Mouse (Mus musculus) heart, postnatal 25 days (tissue): Measurements from ENCODE around the gene Znrf4. TPM values are rescaled to one million over a fixed set of nuclear protein-coding genes. Genes with fewer than 3 reads are reported as not detected.

Source experiments
- DNase-seq: peaks from one replicate; pipeline ENCODE4 v3.0.0; 2022; ENCODE audit warnings: low spot score
- intact Hi-C: fragments of 180-260 bp; cut with DNase I; formaldehyde crosslinking; loops from one replicate; pipeline ENCODE4 v1.15.1; 2025
- total RNA-seq, 2 experiments: library from RNA; stranded (reverse); gene quantifications; 2 replicates each; pipeline ENCODE4 v1.2.3; 2021

Znrf4 gene
- total RNA-seq, 2 experiments from 2014 or later, result not detected

DNA sequence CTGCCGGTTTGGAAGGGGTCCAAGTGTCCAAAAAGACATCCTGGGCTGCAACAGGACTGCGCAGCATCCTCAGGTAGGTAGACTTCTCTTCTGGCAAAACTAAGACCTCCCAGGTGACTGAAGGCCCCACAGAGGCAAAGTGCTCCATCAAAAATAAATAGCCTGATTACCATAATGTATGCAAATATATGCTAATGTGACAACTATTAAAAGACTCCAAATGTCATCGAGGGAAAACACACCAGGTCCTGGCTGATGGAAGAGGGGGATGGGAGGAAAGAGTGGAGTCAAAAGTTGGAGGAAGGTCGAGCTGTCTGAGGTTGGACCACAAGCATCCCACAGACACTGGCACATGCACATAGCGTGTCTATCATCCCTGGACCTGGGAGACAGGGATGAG, 13.0 kb downstream of the Znrf4 start:
- intact Hi-C loops, result no loop called here
- no peak for DNase-seq

DNA sequence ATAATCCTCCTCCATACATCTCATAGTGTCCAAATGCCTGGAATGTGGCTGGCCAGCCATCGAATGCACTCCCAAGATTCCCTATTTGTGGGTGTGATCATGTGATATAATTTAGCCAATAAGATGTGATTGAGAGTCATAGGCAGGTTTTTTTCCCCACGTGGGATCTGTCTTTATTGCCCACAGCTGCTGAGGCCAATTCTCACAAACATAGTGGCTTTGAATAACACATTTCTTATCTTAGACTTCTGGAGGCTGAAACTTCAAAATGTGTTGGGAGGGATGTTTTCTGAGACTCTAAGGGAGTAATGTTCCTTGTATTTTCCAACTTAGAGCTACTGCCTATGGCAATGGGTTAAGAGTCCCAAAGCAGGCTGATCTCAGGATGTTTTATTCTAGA, 17.8 kb downstream of the Znrf4 start:
- intact Hi-C loops, result loop anchor here (5.0 kb wide), 1 partner anchor 48 kb away; no protein-coding TSS in a partner anchor
- DNase-seq, result no peak

- DNase-seq, result no peak
- intact Hi-C loops, result loop anchor here (5.0 kb wide), 1 partner anchor 48 kb away; no protein-coding TSS in a partner anchor
These were observed 18.4 kb downstream of the Znrf4 start for GRCm38 (mm10) chr17:56493841-56494240.

- intact Hi-C loops, result loop anchor here (5.0 kb wide), 1 partner anchor 52 kb away; no protein-coding TSS in a partner anchor
- no peak for DNase-seq
These were observed 21.6 kb downstream of the Znrf4 start for GRCm38 (mm10) chr17:56490438-56491152.

DNA sequence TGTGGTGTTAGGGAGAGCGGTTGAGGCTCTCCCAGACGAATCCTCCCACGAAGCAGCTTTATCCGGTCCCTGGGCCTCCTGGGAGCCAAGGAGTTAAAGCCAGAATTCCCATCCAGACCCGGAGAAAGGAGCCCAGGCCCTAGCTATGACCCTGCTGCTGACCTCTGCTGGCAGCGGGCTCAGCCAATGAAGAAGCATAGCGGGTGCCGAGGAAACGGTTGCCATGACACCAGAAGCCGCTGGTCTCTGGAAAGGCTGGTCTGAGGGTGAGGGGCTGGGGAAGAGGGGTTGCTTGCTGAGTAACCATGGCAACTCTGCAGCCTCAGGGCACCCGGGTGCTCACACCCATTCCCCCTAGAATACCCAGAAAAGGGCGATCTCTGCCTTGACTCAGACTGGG, 24.2 kb downstream of the Znrf4 start:
- DNase-seq, result no peak
- intact Hi-C loops, result no loop called here

- intact Hi-C loops, result no loop called here
- DNase-seq, result no peak
These were observed 24.8 kb downstream of the Znrf4 start for GRCm38 (mm10) chr17:56487441-56487888.

GRCm38 (mm10) chr17:56485926-56486325, 26.3 kb downstream of the Znrf4 start:
- DNase-seq, result no peak
- intact Hi-C loops, result no loop called here

GRCm38 (mm10) chr17:56485118-56485517, 27.1 kb downstream of the Znrf4 start:
- intact Hi-C loops, result no loop called here
- no peak for DNase-seq

DNA sequence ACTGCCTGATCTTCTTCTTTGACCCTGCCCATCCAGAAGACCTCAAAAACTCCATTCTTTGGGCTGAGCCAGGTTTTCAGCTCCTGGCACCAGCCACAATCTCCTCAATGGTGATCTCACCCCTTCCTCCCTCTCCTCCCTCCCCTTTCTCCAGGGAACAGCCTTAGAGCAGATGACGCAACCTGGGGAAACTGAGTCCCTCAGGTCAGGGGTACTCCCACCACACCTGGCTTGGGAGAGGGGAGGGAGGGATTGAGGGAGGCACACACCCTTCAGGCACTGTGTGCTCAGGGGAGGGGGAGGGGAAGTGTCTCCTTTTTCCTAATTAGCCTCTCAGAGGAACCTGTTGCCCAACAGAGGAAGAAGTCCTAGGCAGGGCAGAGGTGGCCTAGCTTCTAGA, 29.6 kb downstream of the Znrf4 start:
- intact Hi-C loops, result no loop called here

DNA sequence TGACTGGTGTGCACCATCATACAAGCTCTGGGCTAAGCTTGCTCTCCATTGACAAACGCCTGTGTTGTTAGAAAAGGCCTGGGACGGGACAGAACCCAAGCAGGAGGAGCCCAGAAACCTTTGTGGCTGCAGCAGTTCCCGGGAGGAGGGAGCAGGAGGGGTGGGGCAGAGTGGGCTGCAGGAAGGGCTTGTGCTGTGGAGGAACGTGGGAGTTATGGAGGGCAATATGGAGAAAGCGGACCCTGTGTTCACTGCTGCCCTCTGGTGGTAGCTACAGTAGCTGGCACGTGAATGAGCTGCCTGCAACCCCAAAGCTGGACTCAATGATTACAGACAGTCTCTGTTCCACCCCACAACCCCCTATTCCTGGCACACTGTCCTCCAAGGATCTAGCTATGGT, 32.9 kb downstream of the Znrf4 start:
- intact Hi-C loops, result loop anchor here (1.0 kb wide), 2 partner anchors 54 to 122 kb away; no protein-coding TSS in a partner anchor
- DNase-seq, result no peak

More for the DNA sequence above, 29.6 kb downstream of the Znrf4 start:
- DNase-seq, result no peak

DNA sequence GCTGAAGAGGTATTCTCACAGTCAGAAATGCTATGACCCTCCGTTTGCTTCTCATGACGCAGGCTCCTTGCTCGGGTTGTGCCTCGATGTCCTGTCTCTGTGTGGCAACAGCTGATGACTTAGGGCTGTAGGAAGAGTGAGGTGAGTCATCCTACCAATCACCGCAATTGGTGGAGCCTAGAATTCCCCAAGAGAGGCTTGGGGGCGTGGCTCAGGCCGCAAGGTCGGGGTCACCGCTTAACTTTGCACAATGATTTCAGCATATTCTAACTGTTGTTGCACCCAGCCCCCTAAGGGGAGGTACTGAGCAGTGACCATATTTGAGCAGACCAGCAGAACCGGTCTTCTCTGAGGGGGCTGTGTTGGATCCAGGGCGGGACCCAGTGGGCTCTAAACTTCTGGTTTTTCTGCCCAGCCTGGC, 34.0 kb downstream of the Znrf4 start:
- intact Hi-C loops, result no loop called here
- DNase-seq, result no peak

GRCm38 (mm10) chr17:56477191-56477818, 34.9 kb downstream of the Znrf4 start:
- intact Hi-C loops, result no loop called here
- no peak for DNase-seq

DNA sequence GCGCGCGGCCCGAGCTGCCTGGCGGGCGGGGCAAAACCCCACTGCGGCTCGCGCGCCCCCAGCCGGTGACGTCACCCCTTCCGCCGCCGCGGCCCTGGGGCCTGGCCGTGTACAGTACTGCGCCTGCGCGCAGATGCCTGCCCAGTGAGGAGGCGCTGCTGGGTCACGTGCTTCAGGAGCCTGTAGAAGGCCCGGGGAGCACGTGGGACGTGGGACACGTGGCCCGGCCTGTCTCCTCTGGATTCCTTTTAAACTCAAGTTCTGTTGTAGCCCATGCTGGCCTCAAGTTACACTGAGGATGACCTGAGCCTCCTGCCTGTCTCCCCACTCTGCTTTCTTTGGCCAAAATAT, 35.9 kb downstream of the Znrf4 start, which contains the start of gene Ptprs:
Gene Ptprs, minus strand, starts transcription at position 82 of the 351 bp plus-strand sequence.
- intact Hi-C loops, result no loop called here
- DNase-seq, result peak; percentile 90

GRCm38 (mm10) chr17:56475584-56476401, 36.4 kb downstream of the Znrf4 start:
- DNase-seq, result no peak
- intact Hi-C loops, result loop anchor here (1.0 kb wide), 1 partner anchor 12 kb away; no protein-coding TSS in a partner anchor

GRCm38 (mm10) chr17:56474831-56475581, 37.2 kb downstream of the Znrf4 start:
- intact Hi-C loops, result loop anchor here (1.0 kb wide), 1 partner anchor 12 kb away; no protein-coding TSS in a partner anchor
- DNase-seq, result no peak

- intact Hi-C loops, result no loop called here
- DNase-seq, result no peak
These were observed 37.9 kb downstream of the Znrf4 start for GRCm38 (mm10) chr17:56474311-56474830.

- no peak for DNase-seq
- intact Hi-C loops, result no loop called here
These were observed 38.7 kb downstream of the Znrf4 start for GRCm38 (mm10) chr17:56473611-56473905.

GRCm38 (mm10) chr17:56472733-56473610, 39.3 kb downstream of the Znrf4 start:
- DNase-seq, result no peak
- intact Hi-C loops, result no loop called here

GRCm38 (mm10) chr17:56472121-56472520, 40.1 kb downstream of the Znrf4 start:
- intact Hi-C loops, result no loop called here
- no peak for DNase-seq
